8 mouse cellular contexts compared by ENCODE assay signal in genomic region chr7:27408379-27409176, GRCm38 (mm10). TPM values are rescaled to one million over a fixed set of nuclear protein-coding genes. Genes with fewer than 3 reads are reported as not detected.
DNase-seq lines count a peak whose midpoint lies in the region; ATAC-seq and TF ChIP-seq lines count a peak whose summit lies in the region.

No protein-coding gene starts in this region.

- peak; percentile 82 for TF ChIP-seq CTCF in ES-Bruce4 (IDR thresholded peaks at IDR 0.05; ENCODE audit: low read depth, low read length)
- peak; percentile 77 for TF ChIP-seq CTCF in liver, postnatal 0 days (IDR thresholded peaks at IDR 0.05; ENCODE audit: low read depth)

- no peak for TF ChIP-seq POLR2A in ES-Bruce4 (IDR thresholded peaks at IDR 0.05; ENCODE audit: insufficient read depth, low read length)

- H3K36me3 ChIP-seq in ES-Bruce4 (ENCODE audit: control insufficient read depth, insufficient read depth, low read length, poor library complexity, severe bottlenecking), result no peaks in the 10 kb centered on the region
- H3K36me3 ChIP-seq in forebrain, embryonic 10.5 days (replicated peaks), result no peaks in the 10 kb centered on the region
- no peaks in the 10 kb centered on the region for H3K36me3 ChIP-seq in heart, embryonic 16.5 days (ENCODE audit: control insufficient read depth, insufficient read depth)
- H3K36me3 ChIP-seq in liver, postnatal 0 days (replicated peaks; ENCODE audit: insufficient read depth, low read length), result no peaks in the 10 kb centered on the region
- no peaks in the 10 kb centered on the region for H3K36me3 ChIP-seq in neural tube, embryonic 12.5 days

- peak overlapping the region; percentile 58 for H3K4me3 ChIP-seq in ES-Bruce4 (ENCODE audit: low read depth, low read length)
- peak overlapping the region; percentile 57 for H3K4me3 ChIP-seq in forebrain, embryonic 10.5 days
- H3K4me3 ChIP-seq in heart, embryonic 16.5 days (ENCODE audit: low read length), result peak overlapping the region; percentile 55
- peak overlapping the region; percentile 42 for H3K4me3 ChIP-seq in liver, postnatal 0 days (ENCODE audit: low read depth, low read length)
- H3K4me3 ChIP-seq in neural tube, embryonic 12.5 days, result peak overlapping the region; percentile 40

- DNase-seq in forebrain, embryonic 10.5 days (ENCODE audit: extremely low spot score, low spot score), result peak; percentile 75
- DNase-seq in kidney, postnatal 10 days, result peak; percentile 80
- DNase-seq in liver, postnatal 0 days, result peak; percentile 76
- peak; percentile 84 for DNase-seq in testis, postnatal 10 days (ENCODE audit: low spot score)

- H3K4me1 ChIP-seq in ES-Bruce4 (ENCODE audit: control insufficient read depth, insufficient read depth, low read length), result no peaks in the 10 kb centered on the region
- peaks cover 20% of the 10 kb centered on the region for H3K4me1 ChIP-seq in forebrain, embryonic 10.5 days
- H3K4me1 ChIP-seq in heart, embryonic 16.5 days (ENCODE audit: control insufficient read depth, insufficient read depth, low read length), result peaks cover 7% of the 10 kb centered on the region; the same call in 1 of the 2 replicates
- H3K4me1 ChIP-seq in liver, postnatal 0 days (ENCODE audit: insufficient read depth), result peaks cover 8% of the 10 kb centered on the region
- peaks cover 13% of the 10 kb centered on the region for H3K4me1 ChIP-seq in neural tube, embryonic 12.5 days

- ATAC-seq in cerebellum, adult (ENCODE audit: insufficient number of reproducible peaks, low FRiP score, low TSS enrichment), result peak; percentile 67; the same call in 1 of the 2 replicates
- ATAC-seq in heart, embryonic 16.5 days (replicated peaks; ENCODE audit: extremely low read depth, insufficient read depth, low FRiP score), result peak; percentile 76
- ATAC-seq in liver, postnatal 0 days, result peak; percentile 65
- peak; percentile 74 for ATAC-seq in neural tube, embryonic 12.5 days (ENCODE audit: low FRiP score, low read depth)

- no peaks in the 10 kb centered on the region for H3K27me3 ChIP-seq in ES-Bruce4 (ENCODE audit: control insufficient read depth, insufficient read depth, low read length, poor library complexity, severe bottlenecking)
- peaks cover 80% of the 10 kb centered on the region for H3K27me3 ChIP-seq in forebrain, embryonic 10.5 days (ENCODE audit: poor library complexity, severe bottlenecking)
- H3K27me3 ChIP-seq in heart, embryonic 16.5 days (ENCODE audit: control insufficient read depth, insufficient read depth, low read length), result peaks cover 60% of the 10 kb centered on the region
- H3K27me3 ChIP-seq in liver, postnatal 0 days (ENCODE audit: insufficient read depth, low read length), result peaks cover 65% of the 10 kb centered on the region
- peaks cover 69% of the 10 kb centered on the region for H3K27me3 ChIP-seq in neural tube, embryonic 12.5 days (replicated peaks)

- H3K4me2 ChIP-seq in heart, embryonic 16.5 days (ENCODE audit: low read depth, low read length), result peak overlapping the region; percentile 81
- H3K4me2 ChIP-seq in liver, postnatal 0 days (ENCODE audit: low read depth, low read length), result peak overlapping the region; percentile 64
- H3K4me2 ChIP-seq in neural tube, embryonic 12.5 days (replicated peaks), result peak overlapping the region; percentile 77

- no peak overlapping the region for H3K27ac ChIP-seq in ES-Bruce4 (ENCODE audit: insufficient read depth, low read length)
- H3K27ac ChIP-seq in forebrain, embryonic 10.5 days, result no peak overlapping the region
- H3K27ac ChIP-seq in heart, embryonic 16.5 days (ENCODE audit: low read length), result no peak overlapping the region
- H3K27ac ChIP-seq in liver, postnatal 0 days (ENCODE audit: low read depth), result no peak overlapping the region
- H3K27ac ChIP-seq in neural tube, embryonic 12.5 days, result no peak overlapping the region

- H3K9me3 ChIP-seq in ES-Bruce4 (replicated peaks; ENCODE audit: control insufficient read depth, insufficient read depth, low read length, poor library complexity, severe bottlenecking), result no peaks in the 10 kb centered on the region
- peaks cover 9% of the 10 kb centered on the region for H3K9me3 ChIP-seq in forebrain, embryonic 10.5 days
- H3K9me3 ChIP-seq in heart, embryonic 16.5 days (replicated peaks; ENCODE audit: control insufficient read depth, low read length), result peaks cover 7% of the 10 kb centered on the region
- no peaks in the 10 kb centered on the region for H3K9me3 ChIP-seq in liver, postnatal 0 days (ENCODE audit: low read length)
- H3K9me3 ChIP-seq in neural tube, embryonic 12.5 days, result no peaks in the 10 kb centered on the region

- H3K9ac ChIP-seq in ES-Bruce4 (ENCODE audit: low read depth, poor library complexity, severe bottlenecking), result 0 out of 2 replicates have a peak overlapping the region, but pooled peaks have one; percentile 19
- H3K9ac ChIP-seq in heart, embryonic 16.5 days (ENCODE audit: low read length), result no peak overlapping the region
- peak overlapping the region; percentile 11; the same call in 1 of the 2 replicates for H3K9ac ChIP-seq in liver, postnatal 0 days (replicated peaks)
- peak overlapping the region; percentile 35; the same call in 1 of the 2 replicates for H3K9ac ChIP-seq in neural tube, embryonic 12.5 days

- WGBS in forebrain, embryonic 10.5 days, result under 1% methylated on average over 96 of the region's 96 CpGs
- under 1% methylated on average over 95 of the region's 96 CpGs for WGBS in heart, embryonic 16.5 days
- 2% methylated on average over 85 of the region's 96 CpGs for WGBS in liver, postnatal 0 days (ENCODE audit: insufficient replicate concordance)
- WGBS in neural tube, embryonic 12.5 days, result under 1% methylated on average over 96 of the region's 96 CpGs

- TF ChIP-seq EP300 in ES-Bruce4 (IDR thresholded peaks at IDR 0.05; ENCODE audit: insufficient read depth, low read depth, low read length), result 0 out of 2 replicates have a peak, but pooled peaks have one; percentile 24
- no peak for TF ChIP-seq EP300 in liver, postnatal 0 days (IDR thresholded peaks at IDR 0.05; ENCODE audit: low read depth)

RNA-seq across cellular contexts. Expression of gene Sptbn4, which starts 38.9 kb away (rescaled TPM):
- 6.0 and 7.3 TPM in 2 replicates for polyA plus RNA-seq in ES-Bruce4 (2011; ENCODE audit: insufficient read depth, insufficient read length, low read depth, missing spikeins)
- 0.20 and 0.37 TPM in 2 replicates for polyA plus RNA-seq in forebrain, embryonic 10.5 days (2016; fragmentation: Nextera tagmentation; extraction: Ambion mirVana)
- 0.10 and 0.43 TPM in 2 replicates for polyA plus RNA-seq in heart, embryonic 16.5 days (2015; fragmentation: Nextera tagmentation; extraction: Ambion mirVana)
- 0.02 and 0.18 TPM in 2 replicates for polyA plus RNA-seq in liver, postnatal 0 days (2015; fragmentation: Nextera tagmentation; extraction: Ambion mirVana)
- 1.2 and 1.3 TPM in 2 replicates for polyA plus RNA-seq in neural tube, embryonic 12.5 days (2016; fragmentation: Nextera tagmentation; extraction: Ambion mirVana)

RNA-seq across cellular contexts. Expression of gene Blvrb, which starts 39.2 kb away (rescaled TPM):
- polyA plus RNA-seq in ES-Bruce4 (2011; ENCODE audit: insufficient read depth, insufficient read length, low read depth, missing spikeins), result 44.1 and 44.3 TPM in 2 replicates
- polyA plus RNA-seq in forebrain, embryonic 10.5 days (2016; fragmentation: Nextera tagmentation; extraction: Ambion mirVana), result 34.8 and 45.5 TPM in 2 replicates
- 48.3 and 52.3 TPM in 2 replicates for polyA plus RNA-seq in heart, embryonic 16.5 days (2015; fragmentation: Nextera tagmentation; extraction: Ambion mirVana)
- polyA plus RNA-seq in liver, postnatal 0 days (2015; fragmentation: Nextera tagmentation; extraction: Ambion mirVana), result 372 and 407 TPM in 2 replicates
- polyA plus RNA-seq in neural tube, embryonic 12.5 days (2016; fragmentation: Nextera tagmentation; extraction: Ambion mirVana), result 21.6 and 23.0 TPM in 2 replicates

RNA-seq across cellular contexts. Expression of gene Gm20479, which starts 51.4 kb away (rescaled TPM):
- polyA plus RNA-seq in ES-Bruce4 (2011; ENCODE audit: insufficient read depth, insufficient read length, low read depth, missing spikeins), result 15.8 and 17.1 TPM in 2 replicates
- polyA plus RNA-seq in forebrain, embryonic 10.5 days (2016; fragmentation: Nextera tagmentation; extraction: Ambion mirVana), result 1.4 TPM in 1 of 2 replicates, not detected in the other
- 0.46 TPM in 1 of 2 replicates, not detected in the other for polyA plus RNA-seq in heart, embryonic 16.5 days (2015; fragmentation: Nextera tagmentation; extraction: Ambion mirVana)
- 1.1 TPM in 1 of 2 replicates, not detected in the other for polyA plus RNA-seq in liver, postnatal 0 days (2015; fragmentation: Nextera tagmentation; extraction: Ambion mirVana)
- polyA plus RNA-seq in neural tube, embryonic 12.5 days (2016; fragmentation: Nextera tagmentation; extraction: Ambion mirVana), result 0.40 TPM in 1 of 2 replicates, not detected in the other

RNA-seq across cellular contexts. Expression of gene Shkbp1, which starts 52.8 kb away (rescaled TPM):
- polyA plus RNA-seq in ES-Bruce4 (2011; ENCODE audit: insufficient read depth, insufficient read length, low read depth, missing spikeins), result 43.6 and 44.5 TPM in 2 replicates
- polyA plus RNA-seq in forebrain, embryonic 10.5 days (2016; fragmentation: Nextera tagmentation; extraction: Ambion mirVana), result 62.4 and 67.7 TPM in 2 replicates
- 22.3 and 24.1 TPM in 2 replicates for polyA plus RNA-seq in heart, embryonic 16.5 days (2015; fragmentation: Nextera tagmentation; extraction: Ambion mirVana)
- 9.5 and 10.9 TPM in 2 replicates for polyA plus RNA-seq in liver, postnatal 0 days (2015; fragmentation: Nextera tagmentation; extraction: Ambion mirVana)
- 68.6 and 68.9 TPM in 2 replicates for polyA plus RNA-seq in neural tube, embryonic 12.5 days (2016; fragmentation: Nextera tagmentation; extraction: Ambion mirVana)
